Mouse (Mus musculus) G1E (cell line): ENCODE data around the gene Gbp9.

Experiments used
- CTCF ChIP-seq: IDR thresholded peaks from 2 replicates; pipeline ENCODE4 v1.5.1; 2012; ENCODE audit warnings: low read depth, low read length, inconsistent platforms, mixed read lengths
- GATA1 ChIP-seq: IDR thresholded peaks from 2 replicates; pipeline ENCODE4 v1.6.1; 2012; ENCODE audit warnings: borderline replicate concordance, low read length, inconsistent platforms, mixed read lengths
- GATA2 ChIP-seq: IDR thresholded peaks from 2 replicates; pipeline ENCODE4 v1.6.1; 2012; ENCODE audit warnings: low read depth, low read length, inconsistent platforms, borderline replicate concordance
- POLR2AphosphoS5 ChIP-seq: IDR thresholded peaks from 2 replicates; pipeline ENCODE4 v1.6.1; 2012; ENCODE audit warnings: low read depth, low read length, inconsistent platforms; ENCODE audit not compliant: insufficient replicate concordance

DNA sequence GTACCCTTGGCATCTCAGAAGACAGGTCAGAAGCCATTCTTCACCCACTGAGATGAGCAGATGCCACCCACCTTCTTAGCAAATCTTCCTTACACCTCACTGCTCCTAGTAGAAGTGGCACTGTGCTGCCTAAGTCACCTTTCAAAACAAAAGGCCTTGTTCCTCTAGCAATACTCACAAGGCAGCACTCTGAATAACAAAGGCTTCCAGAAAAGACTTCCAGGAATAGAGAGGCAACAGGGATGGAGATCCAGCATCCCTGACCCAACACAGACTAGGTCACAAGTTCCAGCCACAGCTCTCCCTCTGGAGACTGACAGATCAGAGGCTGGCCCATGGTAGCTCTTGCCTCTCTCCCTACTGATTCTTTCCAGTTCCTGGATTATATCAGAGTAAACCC lies 42.1 kb upstream of the Gbp9 start:
- no peak for TF ChIP-seq CTCF
- TF ChIP-seq GATA2 = no peak
- no peak for TF ChIP-seq POLR2AphosphoS5
- no peak for TF ChIP-seq GATA1
